Mouse (Mus musculus): ENCODE data around the gene Grk6. TPM values are rescaled to one million over a fixed set of nuclear protein-coding genes. Genes with fewer than 3 reads are reported as not detected.
"Not testable (repeated sequence)": the region's sequence is repeated elsewhere in the genome, so short reads cannot be mapped to it uniquely, and the experiment has no call there.

Gene Grk6
- polyA plus RNA-seq, 1 experiment from 2014 or later = 35.5 TPM

GRCm38 (mm10) chr13:55437111-55437629 lies 7.7 kb upstream of the Grk6 start:
- not testable (repeated sequence) for ATAC-seq (ENCODE audit: insufficient number of reproducible peaks, insufficient read depth, low FRiP score, low read depth); H3K9ac ChIP-seq (replicated peaks; ENCODE audit: low read depth, low read length); H3K4me1 ChIP-seq (ENCODE audit: control insufficient read depth, insufficient read depth, low read length); H3K4me2 ChIP-seq (replicated peaks; ENCODE audit: low read depth, low read length); H3K36me3 ChIP-seq (ENCODE audit: control insufficient read depth, insufficient read depth, low read length); H3K4me3 ChIP-seq (ENCODE audit: low read depth, low read length); H3K27me3 ChIP-seq (ENCODE audit: control insufficient read depth, insufficient read depth, low read length); H3K9me3 ChIP-seq (ENCODE audit: control insufficient read depth, low read depth, low read length); H3K27ac ChIP-seq (ENCODE audit: low read length)
- 76% methylated on average over 14 of the region's 15 CpGs for WGBS

GRCm38 (mm10) chr13:55443799-55444285 lies 1.0 kb upstream of the Grk6 start:
- Histone ChIP-seq H3K4me1 (ENCODE audit: control insufficient read depth, insufficient read depth, low read length) (peaks cover 8% of the 10 kb centered on the region; the same call in 1 of the 2 replicates), H3K4me2 (replicated peaks; ENCODE audit: low read depth, low read length) (peak overlapping the region; percentile 56), H3K9ac (replicated peaks; ENCODE audit: low read depth, low read length) (peak overlapping the region; percentile 33; the same call in 1 of the 2 replicates), H3K27ac (ENCODE audit: low read length) (peak overlapping the region; percentile 97), H3K4me3 (ENCODE audit: low read depth, low read length) (peak overlapping the region; percentile 83), H3K27me3 (ENCODE audit: control insufficient read depth, insufficient read depth, low read length) (no peaks in the 10 kb centered on the region), H3K36me3 (ENCODE audit: control insufficient read depth, insufficient read depth, low read length) (no peaks in the 10 kb centered on the region), H3K9me3 (ENCODE audit: control insufficient read depth, low read depth, low read length) (no peaks in the 10 kb centered on the region)
- WGBS = 35% methylated on average over 9 of the region's 9 CpGs
- no peak for ATAC-seq (ENCODE audit: insufficient number of reproducible peaks, insufficient read depth, low FRiP score, low read depth)

GRCm38 (mm10) chr13:55444286-55444936 lies 461 bp upstream of the Grk6 start:
- no peaks in the 10 kb centered on the region for H3K36me3 ChIP-seq (ENCODE audit: control insufficient read depth, insufficient read depth, low read length)
- H3K4me3 ChIP-seq (ENCODE audit: low read depth, low read length) = peak overlapping the region; percentile 83
- peak overlapping the region; percentile 56 for H3K4me2 ChIP-seq (replicated peaks; ENCODE audit: low read depth, low read length)
- H3K27ac ChIP-seq (ENCODE audit: low read length) = peak overlapping the region; percentile 97
- H3K27me3 ChIP-seq (ENCODE audit: control insufficient read depth, insufficient read depth, low read length) = no peaks in the 10 kb centered on the region
- peak overlapping the region; percentile 33; the same call in 1 of the 2 replicates for H3K9ac ChIP-seq (replicated peaks; ENCODE audit: low read depth, low read length)
- peaks cover 8% of the 10 kb centered on the region; the same call in 1 of the 2 replicates for H3K4me1 ChIP-seq (ENCODE audit: control insufficient read depth, insufficient read depth, low read length)
- 1% methylated on average over 33 of the region's 33 CpGs for WGBS
- peak; percentile 80 for ATAC-seq (ENCODE audit: insufficient number of reproducible peaks, insufficient read depth, low FRiP score, low read depth)
- no peaks in the 10 kb centered on the region for H3K9me3 ChIP-seq (ENCODE audit: control insufficient read depth, low read depth, low read length)

GRCm38 (mm10) chr13:55445361-55446091 lies 654 bp downstream of the Grk6 start:
- Histone ChIP-seq H3K9me3 (ENCODE audit: control insufficient read depth, low read depth, low read length) (no peaks in the 10 kb centered on the region), H3K4me1 (ENCODE audit: control insufficient read depth, insufficient read depth, low read length) (peaks cover 8% of the 10 kb centered on the region; the same call in 1 of the 2 replicates), H3K36me3 (ENCODE audit: control insufficient read depth, insufficient read depth, low read length) (peaks cover 8% of the 10 kb centered on the region), H3K9ac (replicated peaks; ENCODE audit: low read depth, low read length) (peak overlapping the region; percentile 96), H3K4me2 (replicated peaks; ENCODE audit: low read depth, low read length) (peak overlapping the region; percentile 78), H3K27me3 (ENCODE audit: control insufficient read depth, insufficient read depth, low read length) (no peaks in the 10 kb centered on the region), H3K4me3 (ENCODE audit: low read depth, low read length) (peak overlapping the region; percentile 83), H3K27ac (ENCODE audit: low read length) (peak overlapping the region; percentile 97)
- 0 out of 2 replicates have a peak, but pooled peaks have one; percentile 17 for ATAC-seq (ENCODE audit: insufficient number of reproducible peaks, insufficient read depth, low FRiP score, low read depth)
- 1% methylated on average over 57 of the region's 66 CpGs for WGBS

GRCm38 (mm10) chr13:55446483-55447105 lies 1.7 kb downstream of the Grk6 start:
- Histone ChIP-seq H3K36me3 (ENCODE audit: control insufficient read depth, insufficient read depth, low read length) (peaks cover 19% of the 10 kb centered on the region), H3K4me1 (ENCODE audit: control insufficient read depth, insufficient read depth, low read length) (peaks cover 8% of the 10 kb centered on the region; the same call in 1 of the 2 replicates), H3K9me3 (ENCODE audit: control insufficient read depth, low read depth, low read length) (no peaks in the 10 kb centered on the region), H3K27me3 (ENCODE audit: control insufficient read depth, insufficient read depth, low read length) (no peaks in the 10 kb centered on the region), H3K4me2 (replicated peaks; ENCODE audit: low read depth, low read length) (peak overlapping the region; percentile 78), H3K9ac (replicated peaks; ENCODE audit: low read depth, low read length) (peak overlapping the region; percentile 96; the same call in 1 of the 2 replicates), H3K4me3 (ENCODE audit: low read depth, low read length) (peak overlapping the region; percentile 83), H3K27ac (ENCODE audit: low read length) (no peak overlapping the region)
- no peak for ATAC-seq (ENCODE audit: insufficient number of reproducible peaks, insufficient read depth, low FRiP score, low read depth)
- WGBS = 80% methylated on average over 6 of the region's 6 CpGs

GRCm38 (mm10) chr13:55447543-55447943 lies 2.7 kb downstream of the Grk6 start:
- Histone ChIP-seq H3K9me3 (ENCODE audit: control insufficient read depth, low read depth, low read length) (no peaks in the 10 kb centered on the region), H3K4me2 (replicated peaks; ENCODE audit: low read depth, low read length) (no peak overlapping the region), H3K27ac (ENCODE audit: low read length) (no peak overlapping the region), H3K36me3 (ENCODE audit: control insufficient read depth, insufficient read depth, low read length) (peaks cover 28% of the 10 kb centered on the region), H3K4me1 (ENCODE audit: control insufficient read depth, insufficient read depth, low read length) (peaks cover 8% of the 10 kb centered on the region; the same call in 1 of the 2 replicates), H3K4me3 (ENCODE audit: low read depth, low read length) (no peak overlapping the region), H3K27me3 (ENCODE audit: control insufficient read depth, insufficient read depth, low read length) (no peaks in the 10 kb centered on the region), H3K9ac (replicated peaks; ENCODE audit: low read depth, low read length) (no peak overlapping the region)
- no peak for ATAC-seq (ENCODE audit: insufficient number of reproducible peaks, insufficient read depth, low FRiP score, low read depth)
- 40% methylated on average over 3 of the region's 3 CpGs for WGBS

GRCm38 (mm10) chr13:55448131-55448530 lies 3.3 kb downstream of the Grk6 start:
- Histone ChIP-seq H3K27me3 (ENCODE audit: control insufficient read depth, insufficient read depth, low read length) (no peaks in the 10 kb centered on the region), H3K4me1 (ENCODE audit: control insufficient read depth, insufficient read depth, low read length) (peaks cover 8% of the 10 kb centered on the region; the same call in 1 of the 2 replicates), H3K36me3 (ENCODE audit: control insufficient read depth, insufficient read depth, low read length) (peaks cover 34% of the 10 kb centered on the region), H3K4me2 (replicated peaks; ENCODE audit: low read depth, low read length) (no peak overlapping the region), H3K27ac (ENCODE audit: low read length) (no peak overlapping the region), H3K9ac (replicated peaks; ENCODE audit: low read depth, low read length) (no peak overlapping the region), H3K9me3 (ENCODE audit: control insufficient read depth, low read depth, low read length) (no peaks in the 10 kb centered on the region), H3K4me3 (ENCODE audit: low read depth, low read length) (no peak overlapping the region)
- no peak for ATAC-seq (ENCODE audit: insufficient number of reproducible peaks, insufficient read depth, low FRiP score, low read depth)
- WGBS = 94% methylated on average over 5 of the region's 5 CpGs

- H3K4me2 ChIP-seq (replicated peaks; ENCODE audit: low read depth, low read length) = no peak overlapping the region
- H3K27me3 ChIP-seq (ENCODE audit: control insufficient read depth, insufficient read depth, low read length) = no peaks in the 10 kb centered on the region
- H3K4me1 ChIP-seq (ENCODE audit: control insufficient read depth, insufficient read depth, low read length) = peaks cover 3% of the 10 kb centered on the region; the same call in 1 of the 2 replicates
- H3K36me3 ChIP-seq (ENCODE audit: control insufficient read depth, insufficient read depth, low read length) = peaks cover 45% of the 10 kb centered on the region
- H3K9ac ChIP-seq (replicated peaks; ENCODE audit: low read depth, low read length) = no peak overlapping the region
- H3K27ac ChIP-seq (ENCODE audit: low read length) = no peak overlapping the region
- no peaks in the 10 kb centered on the region for H3K9me3 ChIP-seq (ENCODE audit: control insufficient read depth, low read depth, low read length)
- WGBS = 90% methylated on average over 9 of the region's 9 CpGs
- no peak for ATAC-seq (ENCODE audit: insufficient number of reproducible peaks, insufficient read depth, low FRiP score, low read depth)
- H3K4me3 ChIP-seq (ENCODE audit: low read depth, low read length) = no peak overlapping the region
Observed at GRCm38 (mm10) chr13:55449205-55449604, 4.3 kb downstream of the Grk6 start.
